Mouse (Mus musculus) embryonic stem cell, embryonic (primary cell): ENCODE measurements around the gene Rab9b.

ENCODE experiments used
- CTCF ChIA-PET, 4 experiments: fragments of 300-600 bp in 2 of 4; fragments of 350-600 bp in 2 of 4; sonication (Branson Sonifier 250); formaldehyde crosslinking; loops; one replicate each; lab custom pipeline; 2022; ENCODE audit warnings: inconsistent platforms in 2 of 4; lab: Charles Lee
- POLR2A ChIA-PET, 4 experiments: fragments of 300-600 bp in 2 of 4; fragments of 350-600 bp in 2 of 4; sonication (Branson Sonifier 250); formaldehyde crosslinking; loops; one replicate each; lab custom pipeline; 2022; ENCODE audit warnings: antibody characterized with exemption in 4 of 4, inconsistent platforms in 1 of 4; lab: Charles Lee

Gene Rab9b

GRCm38 (mm10) chrX:136868061-136869040 lies at the start of gene Rab9b:
TSS of gene Rab9b (minus strand) at chrX:136868755.
- ChIA-PET CTCF (no interaction called here), POLR2A (no interaction called here)

GRCm38 (mm10) chrX:136904369-136904768 lies 35.8 kb upstream of the Rab9b start:
- ChIA-PET POLR2A (no interaction called here), CTCF (no interaction called here)

GRCm38 (mm10) chrX:136895757-136896156 lies 27.2 kb upstream of the Rab9b start:
- CTCF ChIA-PET, result interaction anchor here in 3 of 4 experiments (0.5 to 2.2 kb wide), 8 partner anchors 152 to 1009 kb away, joined by 3 to 12 read pairs (median 5); no protein-coding TSS in a partner anchor
- POLR2A ChIA-PET, result interaction anchor here in 1 of 4 experiments (1.0 kb wide), 1 partner anchor 246 kb away, joined by 4 read pairs; no protein-coding TSS in a partner anchor

GRCm38 (mm10) chrX:136850300-136850699 lies 18.3 kb downstream of the Rab9b start:
- POLR2A ChIA-PET, result interaction anchor here in 1 of 4 experiments (0.7 to 1.3 kb wide), 3 partner anchors 14 to 121 kb away, joined by 3 to 4 read pairs (median 3); no protein-coding TSS in a partner anchor

GRCm38 (mm10) chrX:136828610-136829009 lies 39.9 kb downstream of the Rab9b start:
- POLR2A ChIA-PET, result interaction anchor here in 2 of 4 experiments (0.5 to 1.0 kb wide), 2 partner anchors 20 to 85 kb away, joined by 3 to 7 read pairs; no protein-coding TSS in a partner anchor
- CTCF ChIA-PET, result no interaction called here

More at GRCm38 (mm10) chrX:136850300-136850699, 18.3 kb downstream of the Rab9b start:
- CTCF ChIA-PET, result interaction anchor here (0.5 to 1.4 kb wide), 9 partner anchors 9 to 546 kb away, joined by 3 to 8 read pairs (median 4); no protein-coding TSS in a partner anchor

- POLR2A ChIA-PET, result interaction anchor here in 2 of 4 experiments (0.8 to 2.0 kb wide), 2 partner anchors 83 to 1336 kb away, joined by 3 to 5 read pairs; no protein-coding TSS in a partner anchor
Measured at GRCm38 (mm10) chrX:136825016-136825415, 43.5 kb downstream of the Rab9b start.

DNA sequence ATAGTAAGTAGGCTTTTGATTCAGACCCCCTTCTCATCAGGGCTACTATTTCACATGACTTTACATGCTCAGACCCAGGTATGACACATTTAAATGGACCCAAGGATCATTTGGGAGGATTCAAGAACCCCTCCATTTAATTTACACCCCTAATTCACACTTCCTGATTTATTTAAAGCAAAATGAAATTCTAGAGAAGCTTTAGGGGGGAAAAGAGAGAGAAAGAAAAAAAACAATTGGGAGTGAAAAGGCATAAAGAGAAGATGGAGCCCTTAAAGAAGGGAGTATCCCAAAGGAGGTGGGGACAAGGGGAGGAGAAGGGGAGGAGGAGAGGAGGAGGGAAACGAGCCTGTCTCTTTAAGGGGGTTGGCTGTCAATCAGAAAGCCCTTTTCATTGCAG lies 46.2 kb downstream of the Rab9b start, which contains the start of gene Plp1:
Gene Plp1 (plus strand): TSS at position 301 of the 400 bp plus-strand sequence.
- ChIA-PET CTCF (no interaction called here), POLR2A (interaction anchor here in 1 of 4 experiments (0.7 kb wide), 1 partner anchor 18 kb away, joined by 3 read pairs; no protein-coding TSS in a partner anchor)

More at GRCm38 (mm10) chrX:136825016-136825415, 43.5 kb downstream of the Rab9b start:
- CTCF ChIA-PET, result interaction anchor here in 1 of 4 experiments (1.2 kb wide), 1 partner anchor 63 kb away, joined by 4 read pairs; no protein-coding TSS in a partner anchor

GRCm38 (mm10) chrX:136820250-136820649 lies 48.3 kb downstream of the Rab9b start:
- CTCF ChIA-PET, result interaction anchor here (0.6 to 1.7 kb wide), 9 partner anchors 11 to 338 kb away, joined by 3 to 7 read pairs (median 3); no protein-coding TSS in a partner anchor

GRCm38 (mm10) chrX:136819752-136820151 lies 48.8 kb downstream of the Rab9b start:
- ChIA-PET POLR2A (interaction anchor here in 2 of 4 experiments (0.5 to 1.2 kb wide), 3 partner anchors 18 to 221 kb away, joined by 3 to 4 read pairs (median 3); no protein-coding TSS in a partner anchor), CTCF (interaction anchor here in 2 of 4 experiments (0.8 to 1.7 kb wide), 5 partner anchors 11 to 339 kb away, joined by 3 to 7 read pairs (median 4); no protein-coding TSS in a partner anchor)

More at GRCm38 (mm10) chrX:136820250-136820649, 48.3 kb downstream of the Rab9b start:
- POLR2A ChIA-PET, result interaction anchor here in 2 of 4 experiments (0.5 to 1.2 kb wide), 3 partner anchors 18 to 59 kb away, joined by 3 to 6 read pairs (median 4); no protein-coding TSS in a partner anchor
